Mouse (Mus musculus) megakaryocyte, embryonic 14.5 days (primary cell): ENCODE measurements around the gene Crcp. TPM values are rescaled to one million over a fixed set of nuclear protein-coding genes. Genes with fewer than 3 reads are reported as not detected.

Source experiments
- H3K27me3 ChIP-seq: replicated peaks from 2 replicates; pipeline ENCODE3; 2012; ENCODE audit warnings: inconsistent platforms
- H3K36me3 ChIP-seq: replicated peaks from 2 replicates; pipeline ENCODE3; 2012; ENCODE audit warnings: low read length, inconsistent platforms, mixed read lengths
- H3K4me1 ChIP-seq: 2 replicates; pipeline ENCODE4 v1.6.1; 2012; ENCODE audit warnings: inconsistent platforms
- H3K4me3 ChIP-seq: replicated peaks from 2 replicates; pipeline ENCODE3; 2012; ENCODE audit warnings: moderate library complexity, mild to moderate bottlenecking, inconsistent platforms
- H3K9me3 ChIP-seq: 2 replicates; pipeline ENCODE4 v1.6.1; 2012; ENCODE audit warnings: inconsistent platforms
- FLI1 ChIP-seq: IDR thresholded peaks from 2 replicates; pipeline ENCODE4 v1.6.1; 2012; ENCODE audit warnings: low read length, inconsistent platforms, mixed read lengths
- GATA1 ChIP-seq: IDR thresholded peaks from 3 replicates; pipeline ENCODE4 v1.6.1; 2012; ENCODE audit warnings: mixed read lengths, low read length, inconsistent platforms, borderline replicate concordance
- polyA plus RNA-seq: library from polyadenylated mRNA; stranded (reverse); fragments of >175 nt; gene quantifications from 2 replicates; pipeline ENCODE4 v1.2.3, GENCODE M21; 2012; ENCODE audit warnings: low replicate concordance; ENCODE audit not compliant: insufficient read depth

Crcp gene
- 11.4 TPM in 1 of 2 replicates, not detected in the other for polyA plus RNA-seq

DNA sequence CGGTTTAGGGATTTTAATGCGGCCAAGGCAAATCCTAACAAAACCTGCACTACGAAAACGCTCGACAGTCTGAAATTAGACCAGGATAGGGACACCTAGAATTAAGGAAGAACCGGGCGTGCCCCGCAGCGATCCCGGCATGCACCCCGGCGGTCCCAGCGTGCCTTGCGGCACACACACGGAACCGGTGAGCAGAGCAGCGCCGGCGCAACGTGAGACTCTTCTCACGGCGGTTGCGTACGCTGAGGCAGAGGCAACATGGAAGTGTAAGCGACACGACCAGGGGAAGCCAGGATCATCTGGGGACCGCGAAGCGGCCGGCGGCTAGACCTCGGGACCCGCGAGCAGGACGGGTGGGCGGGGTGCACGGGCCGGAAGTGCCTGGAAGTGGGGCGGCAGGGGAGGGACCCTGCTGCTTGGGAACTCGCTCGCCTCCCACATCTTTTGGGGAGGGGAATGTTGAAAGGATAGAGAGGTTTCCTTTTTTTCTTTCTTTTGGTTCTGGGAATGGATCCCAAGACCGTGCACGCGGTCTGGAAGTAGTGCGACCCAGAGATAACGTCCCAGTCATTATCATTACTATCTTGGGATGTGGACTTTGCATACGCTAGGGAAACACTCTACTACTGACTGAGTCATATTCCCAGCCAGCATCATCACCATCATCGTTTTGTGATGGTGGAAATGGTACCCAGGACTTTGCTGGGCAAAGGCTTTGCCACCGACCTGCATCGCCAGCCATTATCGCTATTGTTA is at the start of gene Crcp, which contains the start of gene Asl:
Gene Crcp, plus strand, starts transcription at position 149 of the 756 bp plus-strand sequence.
Gene Asl, minus strand, starts transcription at position 106 of the 756 bp plus-strand sequence.
- Histone ChIP-seq H3K4me3 (peak within 1 kb of the TSS; percentile 96), H3K27me3 (no peaks in the 10 kb centered on the region), H3K4me1 (peaks cover 72% of the 10 kb centered on the region), H3K36me3 (peaks cover 14% of the 10 kb centered on the region), H3K9me3 (no peaks in the 10 kb centered on the region)
- no peak for TF ChIP-seq FLI1
- no peak for TF ChIP-seq GATA1

DNA sequence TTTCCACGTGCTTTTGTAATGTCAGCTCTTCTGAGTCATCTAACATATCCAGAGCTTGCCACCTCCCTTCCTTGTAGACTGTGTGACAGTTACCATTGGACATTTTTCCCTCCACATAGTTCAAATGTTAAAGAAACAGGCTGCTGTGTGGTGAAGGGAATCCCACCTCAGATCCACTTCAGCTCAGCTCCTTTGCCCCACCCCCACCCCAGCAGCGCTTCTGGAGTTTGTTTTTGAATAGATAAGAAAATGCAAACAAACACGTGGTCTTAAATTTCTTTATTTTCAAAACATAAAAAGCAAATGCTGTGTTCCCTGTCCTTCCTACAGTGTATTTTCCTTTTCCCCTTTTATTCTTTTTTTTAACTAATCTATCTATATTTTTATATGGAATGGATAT is 48.9 kb upstream of the Crcp start:
- no peaks in the 10 kb centered on the region for H3K9me3 ChIP-seq
- no peaks in the 10 kb centered on the region for H3K27me3 ChIP-seq
- peaks cover 50% of the 10 kb centered on the region for H3K4me1 ChIP-seq
- H3K4me3 ChIP-seq = no peak overlapping the region
- H3K36me3 ChIP-seq = peaks cover 46% of the 10 kb centered on the region
- TF ChIP-seq GATA1 = no peak
- no peak for TF ChIP-seq FLI1

DNA sequence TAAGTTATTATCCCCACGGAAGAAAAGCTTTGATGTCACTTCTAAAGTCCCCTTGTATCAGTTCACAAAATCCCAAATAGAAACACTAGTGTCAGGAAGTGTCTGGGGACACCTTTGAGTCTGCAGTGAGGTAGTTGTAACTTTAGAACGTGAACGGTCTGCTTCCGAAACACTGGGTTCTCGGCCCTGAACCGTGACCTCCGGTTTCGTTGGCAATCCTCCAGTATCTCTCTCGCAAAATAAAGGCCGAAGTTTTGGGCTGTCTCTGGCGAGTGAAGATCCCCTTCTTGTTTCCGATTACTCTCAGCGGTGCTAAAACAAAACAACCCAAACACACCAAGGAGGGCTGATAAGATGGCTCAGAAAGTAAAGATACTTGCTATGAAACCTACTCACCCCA is 39.7 kb upstream of the Crcp start:
- H3K4me3 ChIP-seq = no peak overlapping the region
- H3K27me3 ChIP-seq = no peaks in the 10 kb centered on the region
- peaks cover 89% of the 10 kb centered on the region for H3K36me3 ChIP-seq
- TF ChIP-seq FLI1 (no peak), GATA1 (no peak)
- no peaks in the 10 kb centered on the region for H3K9me3 ChIP-seq
- H3K4me1 ChIP-seq = no peaks in the 10 kb centered on the region

DNA sequence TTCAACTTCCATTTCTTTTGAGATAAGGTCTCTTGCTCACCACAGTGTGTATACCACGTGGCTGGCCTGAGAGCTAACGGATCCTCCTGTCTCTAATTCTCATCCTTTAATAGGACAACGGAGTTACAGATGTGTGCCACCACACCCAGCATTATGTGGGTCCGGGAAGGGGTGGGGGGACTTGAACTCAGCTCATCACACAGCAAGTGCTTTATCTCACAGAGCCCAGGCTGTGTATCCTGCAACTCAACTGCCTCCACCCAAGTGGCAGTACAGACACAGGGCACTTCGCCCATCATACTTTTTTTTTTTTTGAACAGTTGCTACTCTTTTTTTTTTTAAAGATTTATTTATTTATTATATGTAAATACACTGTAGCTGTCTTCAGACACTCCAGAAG is 37.2 kb upstream of the Crcp start:
- peaks cover 92% of the 10 kb centered on the region for H3K36me3 ChIP-seq
- no peak overlapping the region for H3K4me3 ChIP-seq
- TF ChIP-seq GATA1 (no peak), FLI1 (no peak)

DNA sequence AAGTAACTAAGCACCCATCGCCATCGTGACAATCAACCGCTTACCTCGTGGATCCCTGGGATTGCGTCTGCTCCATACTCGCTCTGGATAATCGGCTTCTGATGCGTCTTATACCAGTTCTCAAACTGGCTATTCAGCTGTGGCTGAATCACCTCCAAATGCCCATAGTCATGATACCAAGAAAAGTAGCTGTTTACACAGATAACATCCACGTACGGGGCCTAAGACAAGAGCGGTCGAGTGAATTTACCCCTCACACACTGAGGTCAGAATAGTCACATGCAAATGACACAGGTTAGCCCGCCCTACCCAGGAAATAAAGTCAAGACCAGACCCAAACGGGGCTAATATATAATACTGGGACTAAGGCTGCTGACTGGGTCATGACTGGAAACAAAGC is 35.7 kb upstream of the Crcp start:
- Histone ChIP-seq H3K4me1 (peaks cover 8% of the 10 kb centered on the region; the same call in 1 of the 2 replicates), H3K36me3 (peaks cover 93% of the 10 kb centered on the region), H3K9me3 (no peaks in the 10 kb centered on the region), H3K4me3 (no peak overlapping the region), H3K27me3 (no peaks in the 10 kb centered on the region)
- no peak for TF ChIP-seq GATA1
- TF ChIP-seq FLI1 = no peak

More for the DNA sequence above, 37.2 kb upstream of the Crcp start:
- Histone ChIP-seq H3K4me1 (peaks cover 5% of the 10 kb centered on the region; the same call in 1 of the 2 replicates), H3K27me3 (no peaks in the 10 kb centered on the region), H3K9me3 (no peaks in the 10 kb centered on the region)

DNA sequence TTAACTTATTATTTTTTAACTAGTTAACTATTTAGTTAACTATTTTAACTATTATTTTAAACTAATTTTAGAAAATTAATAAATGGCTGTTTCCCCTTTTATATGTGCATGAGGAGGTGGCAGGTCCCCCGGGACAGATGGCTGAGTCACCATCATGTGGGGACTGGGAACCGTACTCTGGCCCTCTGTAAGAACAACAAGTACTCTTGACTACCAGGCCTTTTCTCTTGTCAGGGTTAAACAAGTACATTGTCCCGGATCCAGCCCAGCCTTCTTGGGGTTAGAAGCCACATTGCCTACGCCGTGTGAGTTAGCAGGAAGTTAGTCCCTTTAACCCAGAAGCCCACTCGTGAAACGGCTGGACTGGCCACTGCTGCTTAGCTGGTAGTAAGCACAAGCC is 34.1 kb upstream of the Crcp start:
- no peak for TF ChIP-seq GATA1
- TF ChIP-seq FLI1 = no peak
- H3K36me3 ChIP-seq = peaks cover 93% of the 10 kb centered on the region
- no peak overlapping the region for H3K4me3 ChIP-seq
- no peaks in the 10 kb centered on the region for H3K27me3 ChIP-seq
- H3K4me1 ChIP-seq = peaks cover 8% of the 10 kb centered on the region; the same call in 1 of the 2 replicates
- no peaks in the 10 kb centered on the region for H3K9me3 ChIP-seq

DNA sequence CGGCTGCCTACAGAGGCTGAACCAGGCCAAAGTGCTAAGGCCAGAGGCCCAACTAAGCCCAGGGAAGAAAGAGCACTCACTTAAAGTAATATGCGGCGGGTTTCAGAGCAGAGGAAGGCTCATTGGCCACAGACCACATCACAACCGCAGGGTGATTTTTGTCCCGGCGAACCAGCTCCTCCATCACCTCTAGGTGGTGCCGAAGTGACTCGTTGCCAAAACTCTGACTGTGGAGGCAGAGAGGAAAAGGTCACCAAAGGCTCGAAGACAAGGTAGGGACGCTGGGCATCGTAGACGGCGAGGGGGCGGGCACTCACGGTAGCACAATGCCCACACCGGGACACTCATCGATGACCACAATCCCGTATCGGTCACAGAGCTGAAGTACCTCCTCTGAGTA is 31.4 kb upstream of the Crcp start:
- Histone ChIP-seq H3K4me1 (peaks cover 32% of the 10 kb centered on the region), H3K27me3 (no peaks in the 10 kb centered on the region)
- TF ChIP-seq GATA1 (no peak), FLI1 (no peak)

DNA sequence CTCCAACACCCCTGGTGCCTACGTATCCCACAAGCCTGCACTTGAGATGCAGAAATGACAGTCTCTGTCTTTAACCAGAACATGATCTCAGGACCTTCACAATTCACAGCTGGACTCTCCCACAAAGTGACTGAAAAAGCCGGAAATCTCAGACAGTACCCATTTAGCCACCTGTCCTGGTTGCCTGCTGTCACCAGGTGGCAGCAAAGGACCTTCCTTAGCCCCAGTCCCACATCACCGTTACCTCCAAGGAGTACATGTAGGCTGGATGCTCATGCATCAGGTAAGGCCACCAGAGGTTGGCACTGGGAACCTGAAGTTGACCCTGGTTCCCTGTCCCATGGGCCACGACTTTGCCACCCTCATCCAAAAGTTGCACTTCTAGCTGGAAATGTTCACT is 30.0 kb upstream of the Crcp start:
- Histone ChIP-seq H3K9me3 (no peaks in the 10 kb centered on the region), H3K4me3 (no peak overlapping the region), H3K4me1 (peaks cover 40% of the 10 kb centered on the region), H3K36me3 (peaks cover 67% of the 10 kb centered on the region), H3K27me3 (no peaks in the 10 kb centered on the region)
- TF ChIP-seq GATA1 (no peak), FLI1 (no peak)

More for the DNA sequence above, 31.4 kb upstream of the Crcp start:
- Histone ChIP-seq H3K4me3 (peak overlapping the region; percentile 1), H3K36me3 (peaks cover 81% of the 10 kb centered on the region), H3K9me3 (no peaks in the 10 kb centered on the region)

DNA sequence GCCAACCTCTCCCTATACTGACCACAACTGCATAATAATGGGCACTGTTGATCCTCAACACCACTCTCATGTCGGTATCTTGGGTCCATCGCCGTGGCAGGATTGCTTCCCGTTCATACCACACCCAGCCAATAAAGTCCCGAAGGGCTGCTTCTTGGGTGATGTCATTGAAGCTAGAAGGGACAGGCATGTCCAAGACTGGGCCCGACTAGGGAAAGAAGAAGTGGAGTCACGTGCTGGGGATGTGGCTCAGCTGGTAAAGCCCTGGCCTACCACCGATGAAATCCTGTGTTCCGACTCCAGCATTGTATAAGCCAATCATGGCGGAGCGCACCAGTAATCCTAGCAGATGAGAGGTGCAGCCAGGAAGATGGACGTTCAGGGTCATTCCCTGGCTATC is 28.4 kb upstream of the Crcp start:
- Histone ChIP-seq H3K4me3 (peak overlapping the region; percentile 94), H3K4me1 (peaks cover 36% of the 10 kb centered on the region), H3K27me3 (no peaks in the 10 kb centered on the region), H3K9me3 (peaks cover 14% of the 10 kb centered on the region), H3K36me3 (peaks cover 56% of the 10 kb centered on the region)
- TF ChIP-seq FLI1 (no peak), GATA1 (no peak)

DNA sequence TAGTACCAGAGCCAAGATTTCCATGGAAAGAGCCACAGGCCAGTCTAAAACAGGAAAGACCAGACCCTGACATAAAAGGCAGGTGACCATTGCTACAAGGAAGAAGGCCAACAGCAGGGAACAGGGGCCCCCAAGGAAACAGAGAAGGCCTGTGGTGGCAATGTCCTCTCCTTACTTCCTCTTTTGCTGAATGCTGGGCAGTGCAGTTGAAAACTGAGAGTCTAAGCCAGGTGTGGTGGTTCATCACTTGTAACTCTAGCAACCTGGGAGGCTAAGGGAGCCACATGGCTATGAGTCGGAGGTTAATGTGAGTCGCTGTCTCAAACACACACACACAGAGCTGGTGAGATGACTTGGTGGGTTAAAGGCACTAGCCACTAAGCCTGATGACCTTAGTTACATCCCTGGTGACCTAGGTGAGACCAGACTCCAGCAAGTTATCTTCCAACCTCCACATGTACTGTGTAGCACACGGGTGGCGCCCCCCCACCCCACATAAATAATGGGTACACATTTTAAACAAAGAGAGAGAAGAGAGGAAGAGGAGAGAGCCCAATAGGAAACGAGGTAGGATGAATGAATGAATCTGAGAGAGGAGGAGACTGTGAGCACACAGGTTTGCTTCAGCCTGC is 27.6 kb upstream of the Crcp start:
- H3K4me3 ChIP-seq = peak overlapping the region; percentile 94
- TF ChIP-seq FLI1 (no peak), GATA1 (no peak)
- H3K9me3 ChIP-seq = peaks cover 18% of the 10 kb centered on the region
- H3K36me3 ChIP-seq = peaks cover 48% of the 10 kb centered on the region
- H3K4me1 ChIP-seq = peaks cover 36% of the 10 kb centered on the region
- no peaks in the 10 kb centered on the region for H3K27me3 ChIP-seq
